Mouse (Mus musculus) myocyte (in vitro differentiated cells): ENCODE results near the gene Lrrd1.

Experiments
- E2F4 ChIP-seq: IDR thresholded peaks from one replicate; pipeline ENCODE4 v1.6.1; 2011; ENCODE audit warnings: mild to moderate bottlenecking, control low read depth, moderate library complexity; ENCODE audit not compliant: insufficient read depth
- MAX ChIP-seq: IDR thresholded peaks from one replicate; pipeline ENCODE4 v1.6.1; 2011; ENCODE audit warnings: low read depth, mild to moderate bottlenecking, control low read depth
- MYOG ChIP-seq, 3 experiments: IDR thresholded peaks; one replicate each; pipeline ENCODE4 v1.6.1; 2011; ENCODE audit warnings: control low read depth in 2 of 3, low read depth in 2 of 3, mild to moderate bottlenecking in 2 of 3; ENCODE audit not compliant: insufficient read length in 2 of 3, control insufficient read depth in 1 of 3, insufficient read depth in 1 of 3
- POLR2A ChIP-seq: IDR thresholded peaks from one replicate; pipeline ENCODE4 v1.6.1; 2011; ENCODE audit warnings: low read depth, mild to moderate bottlenecking, control low read depth, moderate library complexity; ENCODE audit not compliant: insufficient read length
- POLR2AphosphoS2 ChIP-seq: IDR thresholded peaks from one replicate; pipeline ENCODE4 v1.6.1; 2011; ENCODE audit warnings: low read depth, control low read depth; ENCODE audit not compliant: insufficient read length
- SRF ChIP-seq: IDR thresholded peaks from one replicate; pipeline ENCODE4 v1.6.1; 2011; ENCODE audit warnings: low read depth; ENCODE audit not compliant: control insufficient read depth, insufficient read length
- TCF12 ChIP-seq: IDR thresholded peaks from one replicate; pipeline ENCODE4 v1.6.1; 2011; ENCODE audit warnings: mild to moderate bottlenecking, control low read depth; ENCODE audit not compliant: poor library complexity, insufficient read depth, severe bottlenecking

GRCm38 (mm10) chr5:3834107-3834506, 10.9 kb upstream of the Lrrd1 start:
- TF ChIP-seq POLR2A (no peak), SRF (no peak), POLR2AphosphoS2 (no peak), E2F4 (no peak), MYOG (IDR thresholded peaks at IDR 0.05; ENCODE audit: control insufficient read depth in 1 of 3, insufficient read depth in 1 of 3, insufficient read length in 2 of 3, low read depth in 2 of 3) (no peak), TCF12 (no peak), MAX (no peak)
